Mouse (Mus musculus) hindlimb bud, embryonic 11.5 days (tissue): ENCODE measurements at regions not wholly inside any gene's neighbourhood (a gene's known extent, or its start where the extent isn't known, plus 50 kb on each side); places are given as distances from the start of the nearest gene placed in this dataset.

Experiments
- DNase-seq: peaks from one replicate; pipeline ENCODE4 v3.0.0-alpha.2; 2012; ENCODE audit warnings: low read depth, low spot score; ENCODE audit errors: extremely low spot score

- no peak for DNase-seq
Observed at GRCm38 (mm10) chrX:162235552-162235951, 76.0 kb upstream of the Nhs start.

GRCm38 (mm10) chrX:162210848-162211247, 51.3 kb upstream of the Nhs start:
- no peak for DNase-seq
